Mouse (Mus musculus): ENCODE measurements at regions not wholly inside any gene's neighbourhood (a gene's known extent, or its start where the extent isn't known, plus 50 kb on each side); places are given as distances from the start of the nearest gene placed in this dataset.

DNA sequence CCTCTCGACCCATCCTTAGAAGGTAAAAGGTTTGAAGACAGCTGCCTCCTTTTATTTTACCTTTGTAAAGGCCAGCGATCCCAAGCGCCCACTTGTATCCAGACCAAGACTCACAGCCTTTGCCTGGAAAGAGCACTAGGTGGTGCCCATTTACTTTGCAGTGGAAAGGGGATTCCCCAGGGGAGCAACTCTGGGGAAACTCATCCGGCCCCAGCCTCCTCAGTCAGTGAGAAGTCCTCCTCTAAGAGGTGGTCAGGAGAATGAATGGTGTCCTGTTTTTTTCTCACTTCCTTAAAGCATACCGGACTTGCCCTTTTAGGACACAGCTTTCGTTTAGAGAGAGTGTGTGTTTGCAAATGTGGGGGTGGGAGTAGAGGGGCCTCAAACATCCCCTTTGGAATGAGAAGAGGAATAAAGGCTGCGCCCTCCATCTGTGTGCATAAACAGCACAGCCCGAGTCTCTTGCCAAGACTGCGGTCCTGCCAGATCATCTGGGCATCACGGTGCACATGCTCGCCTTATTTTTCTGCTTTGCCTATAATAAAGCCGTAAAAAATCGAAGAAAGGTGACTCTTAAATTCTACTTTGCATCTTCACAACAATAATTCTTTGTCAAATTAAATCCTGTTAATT is 57.5 kb upstream of the Etaa1 start:
- no peak for DNase-seq

DNA sequence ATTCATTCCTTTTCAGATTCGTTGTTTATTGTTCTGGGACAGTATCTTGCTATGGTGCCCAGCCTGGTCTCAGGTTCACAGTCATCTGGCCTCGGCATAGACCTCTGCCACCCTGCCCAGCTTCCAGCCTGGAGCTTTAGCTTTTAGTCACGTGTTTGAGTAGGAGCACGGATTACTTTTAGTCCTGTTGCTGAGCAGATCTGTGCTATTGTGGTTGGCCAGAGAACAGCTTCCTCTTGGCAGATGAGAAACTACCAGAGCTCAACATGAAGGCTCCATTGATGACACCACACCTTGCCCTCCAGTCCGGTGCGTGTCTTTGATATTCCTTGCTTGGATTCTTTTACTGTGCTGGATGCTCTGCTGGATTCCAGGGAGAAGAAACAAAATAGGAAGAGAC is 54.5 kb upstream of the Etaa1 start:
- DNase-seq, result no peak

Data from thymus, postnatal 25 days (tissue).